Mouse (Mus musculus): ENCODE data around the gene Mycl.
A peak's percentile ranks its signal among the peaks of the same experiment; 100 is the strongest.

Mycl gene

GRCm38 (mm10) chr4:122995404-122996220 lies at the start of gene Mycl:
Gene Mycl (plus strand): TSS chr4:122995652.
- DNase-seq = peak; percentile 93

DNA sequence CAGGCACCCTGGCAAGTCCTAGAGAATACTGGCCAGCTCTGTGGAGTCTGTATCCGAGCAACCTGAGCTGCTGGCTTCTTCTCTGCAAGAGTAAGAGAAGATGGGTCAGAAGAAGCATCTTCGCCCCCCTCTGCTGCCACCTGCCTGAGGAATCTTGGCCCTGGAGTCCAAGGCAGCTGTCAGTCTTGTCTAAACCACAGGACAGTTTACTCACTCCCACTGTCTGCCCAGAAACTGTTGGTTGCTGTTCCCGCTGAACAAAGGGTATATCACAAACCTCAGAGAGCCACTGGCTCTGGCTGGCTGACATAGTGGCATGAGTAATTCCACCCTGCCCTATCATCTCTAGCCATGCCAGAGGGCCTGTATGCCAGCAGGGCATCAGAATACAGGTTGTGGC lies 48.2 kb upstream of the Mycl start:
- DNase-seq = no peak

- no peak for DNase-seq
Measured at GRCm38 (mm10) chr4:122949096-122949495, 46.4 kb upstream of the Mycl start.

DNA sequence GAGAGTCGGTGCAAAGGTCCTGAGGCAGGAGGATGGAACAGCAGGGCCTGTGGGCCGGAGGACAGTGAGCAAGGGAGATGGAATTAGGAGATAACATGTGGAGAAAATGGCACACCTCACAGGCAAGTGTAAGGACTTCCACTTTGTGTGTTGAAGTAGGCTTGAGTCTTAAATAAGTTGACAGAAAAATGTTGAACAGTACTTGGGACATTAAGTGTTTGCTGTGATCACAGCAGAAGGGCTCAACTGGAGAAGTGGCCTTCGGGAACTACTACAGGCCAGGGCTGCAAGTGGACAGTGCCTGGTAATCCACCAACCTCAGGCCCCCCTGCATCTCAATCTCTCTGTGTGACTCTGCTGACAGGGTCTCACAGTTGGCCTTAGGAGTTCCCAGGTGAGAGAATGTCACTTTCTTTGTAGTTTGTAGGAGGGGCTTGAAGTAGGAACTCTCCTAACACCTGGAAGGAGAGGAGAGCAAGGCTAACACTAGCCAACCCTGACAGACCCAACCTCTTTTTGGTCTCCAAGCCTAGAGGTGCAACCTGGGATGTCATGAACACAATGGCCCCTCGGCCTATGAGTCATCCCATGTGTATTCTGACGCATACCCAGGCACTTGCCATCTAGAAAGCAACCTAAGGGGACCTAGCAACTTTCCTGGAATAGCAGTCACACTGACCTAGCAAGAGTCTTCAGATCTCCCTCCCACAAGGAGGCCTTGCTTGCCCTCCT lies 40.6 kb upstream of the Mycl start:
- no peak for DNase-seq

GRCm38 (mm10) chr4:122955412-122956136 lies 39.9 kb upstream of the Mycl start:
- peak; percentile 93 for DNase-seq

DNA sequence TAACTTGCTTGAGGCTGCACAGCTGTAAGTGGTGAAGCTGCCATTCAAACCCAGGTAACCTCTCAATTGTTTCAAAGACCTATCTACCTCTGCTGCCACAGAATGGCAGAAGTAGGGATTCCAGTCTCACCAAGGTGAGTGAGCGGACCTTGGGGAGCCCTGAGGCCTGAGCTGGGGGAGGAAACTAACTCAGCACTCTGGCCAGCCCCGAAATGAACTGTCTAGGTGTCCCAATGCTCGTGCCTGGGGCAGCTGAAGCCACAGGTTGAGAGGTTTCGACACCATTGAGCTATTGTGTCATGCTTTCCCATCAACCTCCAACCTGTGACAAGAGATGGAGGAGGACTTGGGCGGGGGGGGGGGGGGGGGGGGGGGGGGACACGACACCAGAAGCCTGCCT lies 39.2 kb upstream of the Mycl start:
- no peak for DNase-seq

- DNase-seq = no peak
Measured at GRCm38 (mm10) chr4:122958491-122959031, 36.9 kb upstream of the Mycl start.

DNA sequence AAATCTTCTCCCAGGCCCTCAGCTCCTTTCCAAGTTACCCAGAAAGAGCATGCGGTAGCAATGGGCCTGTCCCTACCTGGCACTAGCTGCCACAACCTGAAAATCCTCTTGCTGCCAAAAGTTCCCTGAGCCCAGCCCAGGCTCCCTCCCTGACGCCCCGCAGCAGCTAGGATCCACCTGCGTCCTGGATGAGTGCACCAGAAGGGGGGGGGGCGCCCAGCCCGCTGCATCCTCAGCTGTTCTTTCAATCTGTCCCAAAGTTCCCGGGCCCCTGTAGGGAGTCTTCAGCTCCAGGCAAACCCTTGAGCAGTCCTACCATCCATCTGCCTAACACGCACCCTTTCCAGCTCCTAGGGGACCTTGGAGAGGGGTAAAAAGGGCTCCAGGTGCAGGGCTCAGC lies 35.6 kb upstream of the Mycl start:
- DNase-seq = no peak

- DNase-seq = peak; percentile 41
Measured at GRCm38 (mm10) chr4:122960321-122961099, 34.9 kb upstream of the Mycl start.

DNA sequence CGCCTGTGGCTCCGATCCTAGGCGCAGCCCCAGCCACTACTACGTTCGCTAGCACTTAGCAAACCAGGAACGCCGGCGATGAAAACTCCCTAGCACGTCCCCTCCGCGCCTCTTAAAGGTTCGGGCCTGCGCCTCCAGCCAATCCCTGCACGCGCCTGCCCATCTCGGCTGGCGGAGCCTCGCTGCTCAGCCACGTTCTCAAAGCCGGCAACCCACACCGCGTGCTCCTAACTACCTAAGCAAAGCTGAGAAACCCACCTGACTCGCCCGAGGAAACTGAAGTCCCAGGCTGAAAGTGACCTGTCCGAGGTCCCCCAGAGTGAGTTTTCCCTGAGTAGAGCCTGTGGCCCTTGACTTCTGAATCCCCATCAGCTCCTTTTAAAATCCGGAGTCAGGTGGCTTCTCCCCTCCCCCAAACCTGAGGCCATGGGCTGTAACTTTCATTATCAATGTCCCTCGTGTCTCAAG lies 34.3 kb upstream of the Mycl start, which contains the start of gene Mfsd2a:
TSS of gene Mfsd2a (minus strand) at position 89 of the 468 bp plus-strand sequence.
- peak; percentile 57 for DNase-seq

GRCm38 (mm10) chr4:122961589-122961988 lies 33.9 kb upstream of the Mycl start:
- no peak for DNase-seq

- no peak for DNase-seq
Measured at GRCm38 (mm10) chr4:122962751-122963150, 32.7 kb upstream of the Mycl start.

- DNase-seq = peak; percentile 55
Measured at GRCm38 (mm10) chr4:122968106-122968505, 27.3 kb upstream of the Mycl start.

DNA sequence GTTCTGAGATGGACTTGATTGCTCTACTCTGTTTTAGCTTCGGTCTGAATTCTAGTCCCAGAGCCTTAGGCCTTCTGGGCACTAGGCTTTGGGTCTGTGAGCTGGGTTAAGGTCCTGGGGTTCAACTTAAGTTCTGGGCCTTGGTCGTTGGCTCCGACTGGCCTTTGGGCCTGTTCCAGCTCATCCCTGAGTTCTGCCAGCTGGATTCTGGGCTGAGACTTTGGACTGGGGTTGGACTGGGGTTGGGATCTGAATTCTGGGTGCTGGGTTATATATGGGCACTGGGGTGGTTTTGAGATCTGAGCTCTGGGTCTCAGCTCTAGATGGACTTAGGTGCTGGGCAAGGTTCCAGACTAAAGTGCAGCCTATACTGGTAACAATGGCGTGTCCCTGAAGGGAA lies 24.3 kb upstream of the Mycl start:
- no peak for DNase-seq

DNA sequence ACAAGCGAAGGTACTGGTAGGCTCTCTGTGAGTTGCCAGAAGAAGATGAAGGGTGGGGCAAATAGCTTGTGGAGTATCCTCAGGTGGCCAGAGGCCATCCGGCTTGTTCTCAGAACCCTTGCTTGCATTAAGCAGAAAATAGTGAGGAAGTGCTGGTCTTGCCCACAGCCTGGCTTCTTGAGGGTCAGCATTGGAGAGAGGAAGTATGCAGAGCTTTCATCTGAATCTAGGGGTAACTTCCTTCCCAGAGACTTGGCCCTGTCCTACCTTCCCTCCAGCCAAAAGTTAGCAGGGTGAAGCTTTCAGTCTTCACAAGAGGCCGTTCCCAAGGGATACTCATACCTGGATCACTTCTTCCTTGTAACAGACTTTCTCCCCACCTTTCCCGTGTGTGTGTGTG lies 23.8 kb upstream of the Mycl start:
- no peak for DNase-seq

GRCm38 (mm10) chr4:122972056-122972455 lies 23.4 kb upstream of the Mycl start:
- DNase-seq = no peak

DNA sequence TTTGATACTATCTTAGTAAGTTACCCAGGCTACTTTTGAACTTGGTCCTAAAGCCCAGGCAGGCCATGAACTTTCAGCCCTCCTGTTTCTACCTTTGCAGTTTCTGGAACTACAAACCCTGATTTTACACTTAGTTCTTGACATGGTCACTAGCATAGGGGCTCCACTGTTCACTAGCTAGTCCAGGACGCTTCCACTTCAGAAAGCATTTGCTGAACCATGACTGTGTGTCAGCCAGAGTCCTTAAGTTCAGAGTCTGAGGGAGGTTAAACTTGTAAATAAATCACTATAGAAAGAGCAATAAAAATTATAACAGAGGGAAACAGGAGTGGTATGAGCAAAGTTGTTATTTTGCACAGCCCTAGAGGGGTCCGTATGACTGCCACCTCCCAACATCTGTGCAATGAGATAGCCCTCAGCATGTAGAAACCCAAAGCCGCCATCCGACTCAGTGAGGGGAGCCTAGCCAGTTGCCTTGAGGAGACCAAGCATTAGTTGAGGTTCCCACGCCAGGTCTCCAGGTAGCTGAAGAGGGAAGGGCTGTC lies 20.4 kb upstream of the Mycl start:
- DNase-seq = no peak

DNA sequence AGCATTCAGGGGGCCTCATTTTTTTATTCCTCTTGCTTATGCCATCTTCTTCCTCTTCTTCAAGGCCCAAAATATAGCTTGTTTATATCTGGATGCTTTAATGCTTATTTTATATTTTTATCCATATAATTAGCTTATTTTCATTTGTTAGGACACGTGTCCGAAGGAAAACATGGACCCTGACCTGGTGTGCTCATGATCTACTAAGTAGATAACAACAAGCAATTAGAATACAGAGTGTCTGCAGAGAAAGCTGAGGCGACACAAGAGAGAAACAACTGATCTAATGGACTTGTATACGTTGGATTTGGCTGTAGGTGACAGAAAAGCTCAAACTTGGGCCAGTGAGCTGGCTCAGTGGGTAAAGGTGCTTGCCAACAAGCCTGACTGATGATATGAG lies 18.6 kb upstream of the Mycl start:
- DNase-seq = no peak

- no peak for DNase-seq
Measured at GRCm38 (mm10) chr4:122978850-122979249, 16.6 kb upstream of the Mycl start.

- no peak for DNase-seq
Measured at GRCm38 (mm10) chr4:122979826-122980225, 15.6 kb upstream of the Mycl start.

GRCm38 (mm10) chr4:122980684-122981083 lies 14.8 kb upstream of the Mycl start:
- DNase-seq = no peak

DNA sequence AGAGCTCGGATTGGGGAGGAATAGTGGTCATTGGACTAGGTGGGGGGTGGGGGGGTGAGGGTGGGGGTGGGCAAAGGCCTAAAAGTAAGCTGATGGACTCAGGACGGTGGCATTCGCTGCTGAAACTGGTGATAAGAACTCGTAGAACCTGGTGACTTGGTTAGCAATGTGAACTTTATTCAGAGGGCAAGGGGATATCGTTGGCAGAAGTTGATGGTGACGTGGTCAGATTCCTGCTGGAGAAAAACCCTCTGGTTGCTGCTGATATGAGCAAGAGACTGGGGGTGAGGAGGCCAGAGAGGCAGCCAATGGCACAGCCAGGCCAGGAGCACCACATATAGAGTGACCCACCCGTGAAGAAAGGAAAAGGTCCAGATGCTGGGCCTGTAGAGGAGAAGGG lies 14.2 kb upstream of the Mycl start:
- DNase-seq = no peak
